8 mouse cellular contexts compared by ENCODE assay signal in genomic region chr13:48262451-48262969, GRCm38 (mm10). TPM values are rescaled to one million over a fixed set of nuclear protein-coding genes. Genes with fewer than 3 reads are reported as not detected.
DNase-seq lines count a peak whose midpoint lies in the region; ATAC-seq and TF ChIP-seq lines count a peak whose summit lies in the region.

No protein-coding gene starts in this region.

- intact Hi-C loops in heart, postnatal 10 days (cut with DNase I) = loop anchor here (1.0 kb wide), 1 partner anchor 34 kb away; no protein-coding TSS in a partner anchor

- no peaks in the 10 kb centered on the region for H3K9me3 ChIP-seq in embryonic facial prominence, embryonic 11.5 days (replicated peaks; ENCODE audit: control insufficient read depth, low read length)
- H3K9me3 ChIP-seq in stomach, embryonic 14.5 days (ENCODE audit: control insufficient read depth, low read depth, low read length) = no peaks in the 10 kb centered on the region

- H3K27me3 ChIP-seq in thymus, adult 2 months (ENCODE audit: control insufficient read depth, insufficient read depth, low read length) = peaks cover 9% of the 10 kb centered on the region; the same call in 1 of the 2 replicates
- no peaks in the 10 kb centered on the region; the same call in 1 of the 2 replicates for H3K27me3 ChIP-seq in embryonic facial prominence, embryonic 11.5 days (ENCODE audit: control insufficient read depth, insufficient read depth, low read length)
- H3K27me3 ChIP-seq in stomach, embryonic 14.5 days (ENCODE audit: control insufficient read depth, insufficient read depth, low read length) = no peaks in the 10 kb centered on the region

- H3K4me3 ChIP-seq in thymus, adult 2 months (ENCODE audit: control insufficient read depth, insufficient read depth, low read length) = peak overlapping the region; percentile 17
- H3K4me3 ChIP-seq in embryonic facial prominence, embryonic 11.5 days (ENCODE audit: low read depth, low read length) = peak overlapping the region; percentile 73
- peak overlapping the region; percentile 74 for H3K4me3 ChIP-seq in stomach, embryonic 14.5 days (ENCODE audit: low read depth, low read length)

- no peaks in the 10 kb centered on the region for H3K36me3 ChIP-seq in thymus, adult 2 months (ENCODE audit: control insufficient read depth, insufficient read depth, low read length)
- no peaks in the 10 kb centered on the region for H3K36me3 ChIP-seq in embryonic facial prominence, embryonic 11.5 days (replicated peaks; ENCODE audit: control insufficient read depth, insufficient read depth, low read depth, low read length)
- H3K36me3 ChIP-seq in stomach, embryonic 14.5 days (ENCODE audit: control insufficient read depth, insufficient read depth, low read length) = no peaks in the 10 kb centered on the region

- no peak for DNase-seq in thymus, adult 2 months
- no peak for DNase-seq in thymus, postnatal 4 days
- peak; percentile 36 for DNase-seq in embryonic facial prominence, embryonic 11.5 days (ENCODE audit: low spot score)
- peak; percentile 16 to 24 for DNase-seq in heart, postnatal 10 days
- DNase-seq in kidney, postnatal 36 days = peak; percentile 85 to 92
- peak; percentile 22 to 37 for DNase-seq in lung, postnatal 4 days
- DNase-seq in B cell, adult 2 months = no peak

- ATAC-seq in embryonic facial prominence, embryonic 11.5 days (replicated peaks; ENCODE audit: insufficient number of reproducible peaks, low FRiP score, low TSS enrichment, low read depth) = no peak
- ATAC-seq in stomach, embryonic 14.5 days (ENCODE audit: insufficient number of reproducible peaks, insufficient read depth, low FRiP score, low read depth) = no peak; the same call in 1 of the 2 replicates

- TF ChIP-seq POLR2A in thymus, adult 2 months (IDR thresholded peaks at IDR 0.05; ENCODE audit: control insufficient read depth, extremely low read depth, insufficient read depth, low read length, poor library complexity) = no peak

- TF ChIP-seq CTCF in thymus, adult 2 months (IDR thresholded peaks at IDR 0.05; ENCODE audit: borderline replicate concordance, control insufficient read depth, extremely low read depth, insufficient read depth, low read length, poor library complexity) = no peak

- H3K27ac ChIP-seq in thymus, adult 2 months (ENCODE audit: control insufficient read depth, insufficient read depth, low read length) = no peak overlapping the region
- H3K27ac ChIP-seq in embryonic facial prominence, embryonic 11.5 days (replicated peaks; ENCODE audit: low read depth, low read length) = peak overlapping the region; percentile 80; the same call in 1 of the 2 replicates
- H3K27ac ChIP-seq in stomach, embryonic 14.5 days (ENCODE audit: low read length) = peak overlapping the region; percentile 90; the same call in 1 of the 2 replicates

- no peaks in the 10 kb centered on the region for H3K4me1 ChIP-seq in thymus, adult 2 months (replicated peaks; ENCODE audit: control insufficient read depth, insufficient read depth, low read length)
- no peaks in the 10 kb centered on the region for H3K4me1 ChIP-seq in embryonic facial prominence, embryonic 11.5 days (ENCODE audit: control insufficient read depth, insufficient read depth, low read length)
- H3K4me1 ChIP-seq in stomach, embryonic 14.5 days (ENCODE audit: control insufficient read depth, insufficient read depth, low read length) = no peaks in the 10 kb centered on the region

- peak overlapping the region; percentile 79 for H3K9ac ChIP-seq in embryonic facial prominence, embryonic 11.5 days (replicated peaks; ENCODE audit: low read length)
- peak overlapping the region; percentile 79 for H3K9ac ChIP-seq in stomach, embryonic 14.5 days (replicated peaks; ENCODE audit: low read depth, low read length)

- H3K4me2 ChIP-seq in embryonic facial prominence, embryonic 11.5 days (ENCODE audit: low read depth, low read length) = peak overlapping the region; percentile 83
- peak overlapping the region; percentile 92 for H3K4me2 ChIP-seq in stomach, embryonic 14.5 days (replicated peaks; ENCODE audit: low read depth, low read length)

- 5% methylated on average over 25 of the region's 25 CpGs for WGBS in thymus, adult 2 months
- under 1% methylated on average over 23 of the region's 25 CpGs for WGBS in embryonic facial prominence, embryonic 11.5 days
- 1% methylated on average over 25 of the region's 25 CpGs for WGBS in stomach, embryonic 14.5 days

RNA-seq across cellular contexts. Expression of gene Id4, which starts 1.5 kb away (rescaled TPM):
- 2.2 and 2.4 TPM in 2 replicates for polyA plus RNA-seq in thymus, adult 2 months (2012; rRNA removed)
- 19.9 and 22.1 TPM in 2 replicates for polyA plus RNA-seq in embryonic facial prominence, embryonic 11.5 days (2014; fragmentation: Nextera tagmentation; extraction: Ambion mirVana)
- 1 to 10 TPM; 2.3 to 2.8 TPM for total RNA-seq in heart, postnatal 10 days (2021)
- polyA plus RNA-seq in stomach, embryonic 14.5 days (2014; fragmentation: Nextera tagmentation; extraction: Ambion mirVana) = 13.7 and 18.1 TPM in 2 replicates

Comparison
In these comparisons a context has a peak if more than half of its experiments do, and no peak if none do; other contexts are left out.
1. DNase-seq: peak in embryonic facial prominence, embryonic 11.5 days (single experiment), heart, postnatal 10 days (2 of 2), kidney, postnatal 36 days (2 of 2) and lung, postnatal 4 days (2 of 2); none in thymus, adult 2 months (single experiment), thymus, postnatal 4 days (single experiment) and B cell, adult 2 months (0 of 2).
2. H3K4me3 ChIP-seq: peak in every context shown above with its lines; median percentile 74 in stomach, embryonic 14.5 days; 73 in embryonic facial prominence, embryonic 11.5 days; 17 in thymus, adult 2 months.